Mouse (Mus musculus): ENCODE measurements around the gene Nxph4.

Gene Nxph4

DNA sequence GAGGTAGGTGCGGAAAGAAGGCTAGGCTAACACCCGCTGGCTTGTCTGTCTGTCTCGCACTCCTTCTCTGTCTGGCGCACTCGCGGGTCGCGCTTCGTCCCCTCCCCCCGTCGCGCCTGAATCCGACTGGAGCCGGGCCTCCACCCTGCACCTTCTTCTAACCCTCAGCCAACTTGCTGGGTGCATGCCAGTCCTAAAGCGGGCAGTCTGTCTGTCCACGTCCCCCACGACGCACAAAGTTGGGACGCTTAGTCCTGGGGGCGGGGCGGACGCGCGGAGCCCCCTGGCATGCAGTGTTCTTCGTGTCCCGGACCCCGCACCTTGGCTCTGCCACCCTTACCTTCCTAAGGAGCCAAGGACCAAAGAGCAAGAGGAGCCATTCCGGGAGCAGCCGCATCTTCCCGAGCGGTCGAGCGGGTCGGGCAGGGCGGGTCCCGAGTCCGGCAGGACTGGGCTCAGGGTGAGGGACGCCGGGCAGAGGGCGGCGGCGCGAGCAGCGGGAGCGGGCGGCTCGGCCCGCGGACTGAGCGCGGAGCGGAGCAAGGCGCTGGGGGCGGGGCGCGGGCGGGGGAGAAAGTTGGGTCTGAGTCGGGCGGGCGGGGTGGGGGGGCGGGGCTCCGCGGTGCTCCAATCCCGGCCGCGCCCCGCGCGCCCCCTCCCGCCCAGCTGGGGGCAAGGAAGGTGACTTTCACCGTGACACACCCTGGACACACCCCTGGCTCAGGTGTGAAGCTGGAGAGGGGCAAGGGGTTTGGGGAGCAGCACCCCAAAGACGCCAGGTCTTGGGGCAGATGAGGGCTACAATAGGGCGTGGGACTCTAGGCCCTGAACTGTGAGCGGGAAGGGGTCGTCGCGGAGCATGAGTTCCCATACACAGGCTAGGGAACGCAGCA, at the start of gene Nxph4:
Nxph4 (minus strand) TSS at position 524 of the 893 bp plus-strand sequence.
- no peak for DNase-seq

DNA sequence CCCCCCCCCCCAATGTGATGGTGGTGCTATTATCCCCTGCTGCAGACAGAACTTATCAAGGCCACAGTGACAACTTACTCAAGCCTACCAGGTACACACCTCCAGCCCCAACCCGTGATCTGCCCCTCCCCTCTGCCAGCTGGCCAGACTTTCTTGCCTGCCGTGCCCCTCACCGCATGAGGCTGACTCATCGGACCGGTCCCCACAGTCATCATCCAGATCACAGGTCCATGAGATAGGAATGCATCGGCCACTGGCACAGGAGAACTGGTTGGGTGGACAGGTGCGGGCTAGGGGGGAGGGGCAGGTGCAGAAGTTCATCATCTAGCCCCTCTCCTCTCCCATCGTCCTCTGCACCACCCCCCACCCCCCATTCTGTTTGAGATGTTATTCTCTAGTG, 49.3 kb upstream of the Nxph4 start:
- DNase-seq, result no peak

DNA sequence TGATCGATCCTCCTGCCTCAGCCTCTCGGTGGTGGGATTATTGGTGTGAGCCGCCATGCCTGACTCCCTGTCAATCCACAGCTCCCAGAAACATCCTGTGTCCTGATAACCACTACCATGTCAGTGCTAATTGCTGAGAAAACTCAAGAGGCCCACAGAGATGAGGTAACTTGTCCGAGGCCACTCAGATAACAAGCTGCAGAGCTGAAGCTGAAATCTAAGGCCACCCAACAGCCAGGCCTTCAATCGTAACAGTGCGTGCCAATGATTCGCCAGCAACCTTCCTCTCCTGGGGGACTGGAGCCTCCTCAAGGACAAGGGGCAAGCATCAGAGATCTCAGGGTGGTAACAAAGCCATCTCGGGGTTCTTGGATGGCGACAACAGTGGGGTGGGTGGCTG, 46.9 kb upstream of the Nxph4 start:
- DNase-seq, result no peak

DNA sequence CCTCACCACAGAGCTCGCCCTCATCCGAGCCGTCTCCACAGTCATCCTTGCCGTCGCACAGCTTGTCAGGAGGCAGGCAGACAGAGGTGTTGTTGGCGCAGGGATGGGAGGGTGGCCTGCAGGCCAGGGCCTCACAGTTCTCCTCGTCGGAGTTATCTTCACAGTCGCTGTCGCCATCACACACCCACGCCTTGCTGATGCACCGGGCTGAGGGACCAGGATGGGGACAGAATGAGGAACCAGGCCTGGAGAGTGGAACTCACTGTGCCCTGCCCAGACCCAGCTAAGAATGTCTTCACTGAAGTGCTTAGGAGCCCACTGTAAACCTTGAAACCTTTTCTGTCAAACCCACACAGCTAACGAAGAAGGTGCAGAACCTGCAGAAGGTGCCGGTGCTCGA, 43.6 kb upstream of the Nxph4 start:
- no peak for DNase-seq

DNA sequence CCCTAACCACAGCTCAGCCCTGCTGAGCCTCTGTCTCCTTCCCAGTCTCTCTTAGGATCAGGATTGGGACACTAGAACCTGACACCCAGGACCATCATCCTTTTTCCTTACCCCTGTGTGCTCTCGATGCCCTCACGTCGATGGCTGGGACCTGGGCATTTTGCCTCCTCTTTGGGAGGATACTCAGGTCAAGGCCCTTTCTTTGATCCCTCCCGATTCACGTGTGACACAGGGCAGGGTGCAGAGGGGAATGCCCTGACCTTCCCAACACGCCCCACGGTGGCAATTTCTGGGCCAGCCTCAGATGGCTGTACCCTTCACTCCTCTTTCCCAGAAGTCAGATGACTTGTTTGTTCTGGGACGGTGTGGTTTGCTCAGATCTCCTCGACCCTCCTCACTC, 42.8 kb upstream of the Nxph4 start:
- DNase-seq, result no peak

DNA sequence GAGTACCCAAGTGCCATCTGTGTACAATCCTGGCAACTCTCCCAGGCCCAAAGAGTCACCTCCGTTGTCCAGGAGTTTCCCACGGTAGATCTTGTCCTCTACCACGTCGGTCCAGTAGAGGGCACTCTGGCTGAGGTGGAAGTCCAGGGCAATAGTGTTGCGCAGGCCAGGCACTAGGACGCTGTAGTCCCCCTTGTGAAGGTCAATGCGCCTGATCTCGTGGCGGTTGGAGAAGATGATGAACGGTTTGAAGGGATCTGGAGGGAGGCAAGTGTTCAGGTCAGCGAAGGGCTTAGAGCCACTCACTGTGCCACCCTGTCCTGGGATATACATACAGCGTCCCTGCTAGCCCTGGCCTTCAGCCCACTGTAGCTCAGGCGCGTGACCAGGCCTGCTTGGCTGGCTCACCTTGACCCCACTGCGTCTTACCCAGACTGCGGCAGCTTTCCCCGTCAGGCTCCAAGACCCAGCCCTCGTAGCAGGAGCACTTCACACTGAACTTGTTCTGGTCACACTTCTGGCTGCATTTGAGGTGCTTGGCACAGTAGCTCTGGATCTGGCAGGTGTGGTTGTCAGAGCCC, 42.1 kb upstream of the Nxph4 start:
- peak; percentile 83 for DNase-seq

DNA sequence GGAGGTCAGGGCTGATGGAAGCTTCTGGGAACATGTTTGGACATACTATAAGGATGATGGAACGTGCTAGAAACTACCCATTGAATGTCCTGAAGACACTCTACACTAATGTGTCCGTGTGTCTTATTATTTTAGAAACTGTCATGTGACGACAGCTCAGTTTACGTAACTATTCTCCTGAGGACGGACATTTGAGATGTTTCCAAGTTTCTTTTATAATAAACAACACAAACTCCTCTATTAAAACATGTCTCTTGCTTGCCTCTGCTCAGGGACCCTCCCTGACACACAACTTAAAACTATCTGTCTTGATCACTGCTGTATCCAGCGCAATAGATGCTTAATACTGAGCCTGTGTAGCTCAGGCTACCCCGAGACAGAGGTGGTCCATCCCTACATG, 41.4 kb upstream of the Nxph4 start:
- DNase-seq, result no peak

DNA sequence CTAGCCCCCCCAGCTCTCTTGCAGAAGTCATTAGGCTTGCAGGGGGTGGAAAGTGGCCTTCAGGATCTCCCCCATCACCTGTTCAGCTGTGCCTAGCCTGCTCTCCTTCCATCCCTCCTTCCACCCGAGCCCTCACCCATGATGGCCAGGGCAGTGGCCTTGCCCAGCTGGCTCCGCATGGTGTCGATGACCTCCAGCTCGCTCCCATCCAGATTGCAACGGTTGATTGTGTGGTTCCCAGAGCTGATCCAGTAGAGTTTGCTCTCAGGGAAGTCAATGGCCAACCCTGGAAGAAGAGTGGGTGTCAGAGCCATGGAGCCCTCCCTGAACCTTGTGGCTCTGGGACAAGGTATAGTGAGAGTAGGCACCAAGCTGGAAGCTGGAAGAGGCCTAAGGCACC, 37.9 kb upstream of the Nxph4 start:
- DNase-seq, result no peak

DNA sequence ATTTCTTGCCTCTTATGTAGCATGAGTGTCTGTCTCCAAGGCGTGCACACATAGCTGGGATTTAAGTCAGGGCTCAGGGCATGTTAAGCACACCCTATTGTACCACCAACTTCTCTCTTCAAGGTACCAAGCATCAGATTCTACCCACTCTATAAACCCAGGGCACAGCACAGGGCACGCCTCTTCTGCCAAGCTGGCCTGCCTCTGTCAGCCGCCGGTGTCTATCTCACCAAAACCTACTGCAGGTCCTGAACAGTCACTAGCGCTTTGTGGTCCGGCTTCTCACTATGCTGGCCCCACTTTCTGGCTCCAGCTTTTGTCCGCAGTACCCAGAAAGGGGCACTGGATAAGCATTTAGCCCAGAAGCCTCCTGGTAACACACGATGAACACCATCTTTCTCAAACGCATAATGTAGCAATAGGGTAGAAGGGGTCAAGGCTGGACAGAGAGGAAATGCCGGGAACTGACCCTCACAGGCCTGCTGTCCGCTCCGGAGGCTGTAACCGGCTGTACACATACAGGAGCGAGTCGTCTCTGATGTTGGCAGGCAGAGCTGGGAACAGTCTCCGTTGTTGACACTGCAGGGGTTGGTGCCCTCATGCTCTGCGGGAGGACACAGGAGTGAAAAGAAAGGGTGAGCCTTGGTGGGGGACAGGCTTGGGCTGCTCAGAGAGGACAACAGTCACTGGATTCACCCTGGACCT, 36.7 kb upstream of the Nxph4 start:
- DNase-seq, result no peak

DNA sequence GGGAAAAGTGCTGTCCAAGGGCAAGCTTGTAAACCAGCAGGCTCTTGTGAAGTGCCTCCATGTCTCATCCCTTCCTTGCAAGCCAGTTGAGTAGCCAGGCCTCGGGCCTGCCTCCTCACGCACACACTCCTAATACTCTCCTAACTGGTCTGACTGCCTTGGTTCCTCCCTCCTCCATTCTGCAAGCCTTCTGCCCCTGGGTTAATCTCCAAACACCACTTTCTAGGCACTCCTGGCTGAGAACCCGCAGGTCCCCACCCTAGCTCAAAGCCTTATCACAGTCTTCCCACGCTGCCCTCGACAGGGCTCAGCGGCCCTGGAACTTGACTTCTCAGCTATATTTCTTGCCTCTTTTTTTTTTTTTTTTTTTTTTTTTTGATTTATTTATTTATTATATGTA, 36.0 kb upstream of the Nxph4 start:
- DNase-seq, result no peak

DNA sequence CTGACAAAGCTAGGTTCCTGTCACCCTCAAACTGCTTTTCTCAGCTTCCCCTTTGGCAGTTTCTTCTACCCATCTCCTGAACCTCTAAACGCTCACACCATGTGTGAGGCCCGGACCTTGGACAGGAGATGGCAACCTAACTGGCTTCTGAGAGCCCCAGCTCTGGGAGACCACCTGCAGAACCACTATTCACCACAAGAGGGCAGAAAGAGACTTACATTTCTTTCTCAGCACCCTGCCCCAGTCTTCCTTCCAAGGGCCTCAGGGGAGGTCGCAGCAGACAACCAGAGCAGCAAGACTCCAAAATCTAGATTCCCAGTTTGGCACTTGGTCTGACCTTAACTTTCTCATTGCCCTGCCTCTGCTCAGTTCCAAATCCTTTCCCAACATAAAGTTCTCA, 35.1 kb upstream of the Nxph4 start:
- DNase-seq, result peak; percentile 73

DNA sequence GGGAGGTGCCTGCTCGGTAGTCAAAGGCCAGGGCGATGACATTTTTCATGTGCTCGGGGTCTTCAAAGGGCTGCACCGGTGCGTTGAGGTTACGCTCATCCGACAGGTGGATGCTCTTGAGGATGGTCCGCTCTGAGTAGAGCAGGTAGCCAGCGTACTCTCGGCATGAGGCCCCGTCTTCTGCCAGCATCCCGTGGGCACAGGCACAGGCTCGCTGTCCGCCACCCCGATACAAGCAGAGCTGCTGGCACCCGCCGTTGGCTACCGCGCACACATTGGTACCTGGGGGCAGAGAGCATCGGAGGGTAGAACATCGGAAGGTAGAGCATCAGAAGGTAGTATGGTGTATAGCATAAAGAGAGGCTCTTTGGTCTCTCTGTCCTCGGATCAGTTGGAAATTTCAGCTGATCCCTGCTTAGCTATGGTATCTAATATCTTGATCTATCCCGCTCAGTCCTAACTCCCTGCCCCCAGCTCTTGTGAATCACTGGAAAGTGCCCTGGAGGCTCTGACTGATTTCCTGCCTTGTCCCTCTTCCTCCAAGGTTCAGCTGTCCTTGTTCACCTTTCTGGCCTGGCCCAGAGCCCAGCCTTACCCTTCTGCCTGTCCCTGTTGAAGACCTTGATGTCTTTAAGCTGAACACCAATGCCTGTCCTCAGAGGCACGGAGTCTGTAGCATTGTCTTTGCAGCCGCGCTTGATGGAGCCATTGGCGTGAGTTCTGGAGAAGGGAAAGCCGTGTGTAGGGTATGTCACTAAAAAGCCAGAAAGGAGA, 32.4 kb upstream of the Nxph4 start:
- DNase-seq, result no peak

DNA sequence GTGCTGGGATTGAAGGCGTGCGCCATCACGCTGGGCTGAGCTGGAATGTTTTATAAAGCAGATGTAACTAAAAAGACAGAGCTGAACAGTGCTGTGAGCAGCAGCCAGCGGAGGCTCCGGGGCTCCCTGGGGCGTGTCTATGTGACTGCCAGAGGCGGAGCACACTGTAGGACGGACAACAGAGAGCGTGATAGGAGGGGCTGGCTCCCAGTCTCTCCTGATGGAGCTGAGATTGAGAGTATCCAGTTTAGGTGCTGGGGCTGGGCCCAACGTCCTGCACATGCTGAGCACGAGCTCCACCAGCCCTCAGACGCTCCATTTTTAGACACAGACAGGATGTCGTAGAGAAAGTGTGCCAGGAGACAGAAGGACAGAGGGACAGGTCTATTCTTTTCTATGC, 29.9 kb upstream of the Nxph4 start:
- no peak for DNase-seq

DNA sequence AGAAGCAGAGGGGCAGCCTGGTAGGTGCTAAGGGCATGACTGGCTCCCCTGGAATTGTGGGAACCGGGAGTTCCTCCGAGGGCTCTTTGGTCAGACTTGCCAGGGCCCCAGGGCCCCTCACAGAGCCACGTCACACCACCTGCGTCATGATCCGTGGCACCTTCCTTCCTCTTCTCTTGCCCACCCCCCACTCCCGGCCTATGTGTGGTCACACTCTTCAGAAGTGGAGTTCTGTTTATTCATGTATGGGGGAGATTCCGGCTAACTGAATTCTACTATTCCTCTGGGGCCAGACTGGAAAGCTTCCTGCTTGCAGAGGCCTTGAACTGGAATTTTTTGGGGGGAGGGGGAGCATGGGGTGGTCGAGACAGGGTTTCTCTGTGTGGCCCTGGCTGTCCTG, 29.5 kb upstream of the Nxph4 start:
- no peak for DNase-seq

DNA sequence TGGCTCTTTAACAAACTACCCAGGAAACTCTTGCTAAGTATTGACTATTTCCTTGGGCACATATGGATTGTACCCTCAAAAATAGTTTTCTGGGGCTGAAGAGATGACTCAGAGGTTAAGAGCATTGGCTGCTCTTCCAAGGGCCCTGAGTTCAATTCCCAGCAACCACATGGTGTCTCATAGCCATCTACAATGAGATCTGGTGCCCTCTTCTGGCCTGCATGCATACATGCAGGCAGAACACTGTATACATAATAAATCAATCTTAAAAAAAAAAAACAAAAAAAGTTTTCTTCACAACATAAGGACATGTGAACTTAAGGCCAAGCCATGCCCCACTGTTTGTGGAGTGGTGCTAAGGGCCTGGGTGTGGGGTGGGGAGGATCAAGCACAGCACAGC, 26.8 kb upstream of the Nxph4 start:
- no peak for DNase-seq

DNA sequence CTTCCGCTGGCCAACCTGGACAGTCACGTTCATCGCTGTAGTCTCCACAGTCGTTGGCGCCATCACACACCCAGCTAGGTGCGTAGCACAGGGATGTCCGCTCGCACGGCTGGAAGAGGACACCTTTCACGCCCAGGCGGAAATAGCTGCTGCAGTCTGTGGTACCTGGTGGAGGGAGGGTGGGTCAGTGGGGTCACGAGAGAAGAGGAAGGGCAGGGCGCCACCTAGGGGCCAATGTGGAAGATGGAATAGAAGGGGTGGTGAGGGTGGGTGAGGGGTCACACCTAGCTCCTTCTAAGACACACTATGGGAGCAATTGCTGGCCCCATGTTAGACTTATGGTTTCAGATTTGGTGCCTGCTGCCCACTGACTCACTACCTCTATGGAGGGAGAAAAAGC, 23.0 kb upstream of the Nxph4 start:
- no peak for DNase-seq

DNA sequence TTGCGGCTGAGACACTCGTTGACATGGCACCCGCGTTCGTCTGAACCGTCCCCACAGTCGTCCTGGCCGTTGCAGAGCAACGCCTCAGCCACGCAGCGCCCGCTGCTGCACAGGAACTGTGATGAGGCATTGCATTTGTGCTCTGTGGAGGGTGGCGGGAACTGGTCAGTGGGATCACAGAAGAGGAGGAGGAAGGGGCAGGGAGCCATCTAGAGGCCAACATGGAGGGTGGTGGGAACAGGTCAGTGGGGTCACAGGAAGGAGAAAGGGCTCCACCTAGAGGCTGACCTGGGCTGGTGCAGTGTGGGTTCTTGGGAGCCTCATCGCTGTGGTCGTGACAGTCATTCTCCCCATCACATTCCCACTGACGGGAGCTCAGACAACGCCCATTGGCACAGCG, 21.3 kb upstream of the Nxph4 start:
- DNase-seq, result no peak

DNA sequence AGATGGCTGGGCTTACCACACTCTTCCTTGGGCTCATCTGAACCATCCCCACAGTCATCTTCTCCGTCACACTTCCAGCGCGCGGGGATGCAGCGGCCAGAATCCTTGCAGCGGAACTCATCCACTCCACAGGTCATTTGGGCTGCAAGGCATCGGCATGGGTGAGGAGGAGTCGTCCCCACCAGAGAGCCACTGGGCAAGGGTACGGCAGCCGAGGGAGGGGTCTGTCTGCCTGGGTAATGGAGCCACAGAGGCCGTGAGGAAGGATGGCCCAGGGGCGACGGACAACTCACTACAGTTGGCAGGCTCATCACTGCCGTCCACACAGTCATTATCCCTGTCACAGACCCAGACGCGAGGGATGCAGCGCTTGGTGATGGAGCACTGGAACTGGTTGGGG, 15.5 kb upstream of the Nxph4 start:
- DNase-seq, result no peak

DNA sequence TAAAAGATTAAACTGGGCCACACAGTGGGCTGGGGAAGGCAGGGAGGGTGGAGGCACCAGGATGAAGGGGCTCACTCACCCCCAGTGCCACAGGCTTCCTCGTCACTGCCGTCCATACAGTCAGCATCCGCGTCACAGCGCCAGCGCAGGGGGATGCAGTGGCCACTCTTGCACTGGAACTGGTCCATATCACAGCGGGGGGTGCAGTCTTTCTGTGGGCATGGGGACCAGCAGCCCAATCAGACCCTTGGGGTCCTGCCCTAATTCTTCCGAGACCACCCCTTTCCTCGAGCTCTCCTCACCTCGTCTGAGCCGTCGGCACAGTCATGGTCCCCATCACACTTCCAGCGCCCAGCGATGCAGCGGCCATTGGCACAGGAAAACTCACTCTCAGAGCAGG, 13.9 kb upstream of the Nxph4 start:
- peak; percentile 33 for DNase-seq

DNA sequence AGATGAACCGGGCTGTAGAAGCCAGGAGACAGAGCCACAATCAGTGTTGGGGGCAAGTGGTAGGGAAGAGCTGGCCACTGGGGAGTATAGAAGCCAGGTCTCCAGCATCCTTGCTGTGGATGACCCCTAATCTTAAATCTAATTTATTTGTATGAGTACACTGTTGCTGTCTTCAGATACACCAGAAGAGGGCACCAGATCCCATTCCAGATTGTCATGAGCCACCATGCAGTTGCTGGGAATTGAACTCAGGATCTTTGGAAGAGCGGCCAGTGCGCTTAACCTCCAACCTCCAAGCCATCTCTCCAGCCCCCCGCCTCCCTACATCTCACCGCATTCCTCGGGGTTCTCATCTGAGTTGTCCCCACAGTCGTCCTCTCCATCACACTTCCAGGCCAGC, 12.1 kb upstream of the Nxph4 start:
- DNase-seq, result no peak

DNA sequence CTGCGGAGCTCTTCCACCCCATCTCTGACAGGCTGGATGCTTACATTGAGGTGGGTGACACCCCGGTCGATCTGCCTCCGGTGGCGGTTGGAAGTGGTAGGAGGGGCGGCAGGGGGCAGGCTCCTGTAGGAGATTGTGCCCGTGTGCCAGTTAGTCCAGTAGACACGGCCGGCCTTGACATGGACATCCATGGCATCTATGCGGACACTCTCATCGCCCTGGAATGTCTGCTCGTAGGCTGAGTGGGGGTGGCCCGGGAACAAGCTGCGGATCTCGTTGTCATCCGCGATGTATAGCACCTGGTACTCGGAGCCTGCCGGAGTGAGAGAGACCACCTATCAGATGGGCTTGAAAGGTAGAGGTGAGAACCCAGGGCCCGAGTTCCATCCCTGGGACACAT, 10.0 kb upstream of the Nxph4 start:
- no peak for DNase-seq

DNA sequence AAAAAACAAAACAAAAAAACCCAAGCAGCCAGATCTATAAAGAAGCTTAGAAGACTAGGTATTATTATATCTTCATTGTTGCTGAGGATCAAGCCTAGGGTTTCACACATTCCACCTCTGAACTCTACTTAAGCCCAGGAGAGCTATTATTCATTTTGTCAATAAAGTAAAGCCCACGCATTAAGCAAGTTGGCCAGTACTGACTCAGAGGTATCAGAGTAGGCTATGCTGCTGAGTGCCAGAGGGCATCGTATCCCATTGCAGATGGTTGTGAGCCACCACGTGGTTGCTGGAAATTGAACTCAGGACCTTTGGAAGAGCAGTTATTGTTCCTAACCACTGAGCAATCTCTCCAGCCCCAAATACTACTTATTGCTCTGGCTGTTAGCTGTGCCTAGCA, 9.6 kb upstream of the Nxph4 start:
- DNase-seq, result no peak

DNA sequence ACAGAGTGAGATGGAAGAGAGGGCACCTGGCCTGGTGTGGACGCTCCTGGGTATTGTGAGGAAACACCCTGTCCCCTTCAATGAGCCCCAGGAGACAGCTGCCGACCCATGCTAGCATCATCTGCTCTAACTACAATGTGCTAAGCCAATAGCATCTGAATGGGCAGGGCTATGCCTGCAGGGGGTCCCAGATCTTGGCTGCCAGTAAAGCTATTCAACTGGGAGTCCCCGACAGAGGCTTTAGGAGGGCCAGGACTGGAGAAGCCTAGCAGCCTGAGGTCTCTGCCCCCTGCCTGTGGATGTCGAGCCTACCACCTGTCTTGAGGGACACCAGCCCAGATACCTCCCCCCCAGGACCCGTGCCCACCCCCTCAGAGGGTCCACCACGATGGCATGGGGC, 8.4 kb upstream of the Nxph4 start:
- peak; percentile 74 for DNase-seq
